25 mouse cellular contexts compared by ENCODE assay signal in the genomic region with DNA sequence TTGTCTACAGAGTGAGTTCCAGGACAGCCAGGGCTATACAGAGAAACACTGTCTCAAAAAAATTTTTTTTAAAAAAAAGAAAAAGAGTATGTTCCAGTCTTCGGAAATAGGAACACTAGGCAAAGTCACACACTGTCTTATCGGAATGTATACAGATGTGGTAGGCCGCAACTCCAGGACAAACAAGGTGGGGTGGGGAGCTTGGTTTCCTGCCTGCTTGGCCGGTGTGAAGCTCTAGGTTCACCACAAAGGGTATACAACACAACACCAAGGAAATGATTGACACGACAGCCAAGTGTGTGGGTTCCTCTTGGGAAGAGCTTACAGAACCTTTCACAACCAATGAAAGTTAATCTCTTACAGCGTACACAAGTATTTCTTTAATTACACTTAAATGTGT. TPM values are rescaled to one million over a fixed set of nuclear protein-coding genes. Genes with fewer than 3 reads are reported as not detected.
"Had no signal": no experiment of that assay in that cellular context is flagged by ENCODE, and none has a peak within 500 bp of the region (broad histone marks: within the 10 kb centered on the region; RNA-seq: fewer than 3 reads in every experiment).

No protein-coding gene starts in this region.

- H3K4me2 ChIP-seq: intestine, embryonic 15.5 days; kidney, embryonic 15.5 days; limb, embryonic 12.5 days; limb, embryonic 15.5 days; liver, embryonic 11.5 days; liver, embryonic 15.5 days; midbrain, embryonic 13.5 days; neural tube, embryonic 13.5 days had no signal

- DNase-seq: kidney, adult 11 months; kidney, adult 8-10 months; kidney, postnatal 10 days; kidney, postnatal 36 days; layer of hippocampus, postnatal 36 days; left cerebral cortex, postnatal 4 days; lung, adult 2 months; thymus, adult 2 months; thymus, postnatal 14 days; thymus, postnatal 4 days had no signal

- H3K9ac ChIP-seq: intestine, embryonic 15.5 days; kidney, embryonic 15.5 days; limb, embryonic 12.5 days; limb, embryonic 15.5 days; liver, embryonic 15.5 days; midbrain, embryonic 13.5 days; neural tube, embryonic 13.5 days had no signal

- H3K9me3 ChIP-seq: intestine, embryonic 15.5 days; kidney, embryonic 15.5 days; limb, embryonic 12.5 days; limb, embryonic 15.5 days; liver, embryonic 15.5 days; midbrain, embryonic 10.5 days; midbrain, embryonic 13.5 days; neural tube, embryonic 13.5 days had no signal

- ATAC-seq: intestine, embryonic 15.5 days; midbrain, embryonic 13.5 days; midbrain, embryonic 16.5 days had no signal

- H3K4me3 ChIP-seq: intestine, embryonic 15.5 days; kidney, embryonic 15.5 days; left cerebral cortex, adult 2 months; limb, embryonic 12.5 days; limb, embryonic 15.5 days; liver, embryonic 15.5 days; midbrain, embryonic 10.5 days; midbrain, embryonic 13.5 days; myocyte; neural tube, embryonic 13.5 days had no signal

- H3K4me1 ChIP-seq: intestine, embryonic 15.5 days; kidney, embryonic 15.5 days; limb, embryonic 12.5 days; limb, embryonic 15.5 days; liver, embryonic 15.5 days; midbrain, embryonic 10.5 days; midbrain, embryonic 13.5 days; neural tube, embryonic 13.5 days had no signal

- H3K36me3 ChIP-seq: intestine, embryonic 15.5 days; kidney, embryonic 15.5 days; limb, embryonic 12.5 days; limb, embryonic 15.5 days; liver, embryonic 15.5 days; midbrain, embryonic 10.5 days; midbrain, embryonic 13.5 days; neural tube, embryonic 13.5 days had no signal

- H3K27me3 ChIP-seq: intestine, embryonic 15.5 days; limb, embryonic 12.5 days; limb, embryonic 15.5 days; midbrain, embryonic 13.5 days; neural tube, embryonic 13.5 days had no signal

- H3K27ac ChIP-seq: intestine, embryonic 15.5 days; kidney, embryonic 15.5 days; left cerebral cortex, adult 2 months; limb, embryonic 12.5 days; limb, embryonic 15.5 days; liver, embryonic 15.5 days; midbrain, embryonic 10.5 days; midbrain, embryonic 13.5 days; neural tube, embryonic 13.5 days; stomach, postnatal 0 days had no signal

RNA-seq across cellular contexts. Expression of gene Rasl11a, which starts 37.4 kb away (rescaled TPM):
- total RNA-seq: monocyte, adult 5-6 weeks; neutrophil, adult 5-6 weeks had no signal
